Mouse (Mus musculus) neural tube, embryonic 13.5 days (tissue): ENCODE results near the gene Klrb1c. TPM values are rescaled to one million over a fixed set of nuclear protein-coding genes. Genes with fewer than 3 reads are reported as not detected.

Experiments
- ATAC-seq: fragments of 200-750 bp; cut with Nextera tagmentation; 2 replicates; pipeline ENCODE4 v1.8.0; 2017; ENCODE audit warnings: low read depth, mild to moderate bottlenecking, moderate TSS enrichment, moderate library complexity
- H3K27ac ChIP-seq: fragments of 300-500 bp; sonication (generic); replicated peaks from 2 replicates; pipeline ENCODE4 v1.5.1; 2015; ENCODE audit warnings: moderate library complexity, mild to moderate bottlenecking, inconsistent platforms
- H3K27me3 ChIP-seq: fragments of 300-500 bp; sonication (generic); 2 replicates; pipeline ENCODE4 v1.6.1; 2015; ENCODE audit warnings: mild to moderate bottlenecking, inconsistent platforms
- H3K36me3 ChIP-seq: fragments of 300-500 bp; sonication (generic); 2 replicates; pipeline ENCODE4 v1.6.1; 2015; ENCODE audit warnings: mild to moderate bottlenecking, inconsistent platforms
- H3K4me1 ChIP-seq: fragments of 300-500 bp; sonication (generic); replicated peaks from 2 replicates; pipeline ENCODE4 v1.6.1; 2015; ENCODE audit warnings: inconsistent platforms
- H3K4me2 ChIP-seq: fragments of 300-500 bp; sonication (generic); 2 replicates; pipeline ENCODE4 v1.6.1; 2015; ENCODE audit warnings: inconsistent platforms, mild to moderate bottlenecking, moderate library complexity
- H3K4me3 ChIP-seq: fragments of 300-500 bp; sonication (generic); 2 replicates; pipeline ENCODE4 v1.5.1; 2015; ENCODE audit warnings: mild to moderate bottlenecking, inconsistent platforms
- H3K9ac ChIP-seq: fragments of 300-500 bp; sonication (generic); 2 replicates; pipeline ENCODE4 v1.6.1; 2015; ENCODE audit warnings: moderate library complexity, mild to moderate bottlenecking, inconsistent platforms
- H3K9me3 ChIP-seq: fragments of 300-500 bp; sonication (generic); 2 replicates; pipeline ENCODE4 v1.6.1; 2016; ENCODE audit warnings: inconsistent platforms
- WGBS: fragments of 180-500 bp; shearing (Covaris S2); methylation state at CpG from one replicate; pipeline ENCODE4 v1.1.7; 2015; 5-methylcytosine and 5-hydroxymethylcytosine counted together
- polyA plus RNA-seq: library from polyadenylated mRNA; unstranded; fragments of >200 nt; fragmentation: Nextera tagmentation; extraction: Ambion mirVana; gene quantifications from 2 replicates; pipeline ENCODE4 v1.2.1, GENCODE M21; 2015

The Klrb1c gene
- polyA plus RNA-seq, 1 experiment from 2014 or later, result 0.10 TPM

DNA sequence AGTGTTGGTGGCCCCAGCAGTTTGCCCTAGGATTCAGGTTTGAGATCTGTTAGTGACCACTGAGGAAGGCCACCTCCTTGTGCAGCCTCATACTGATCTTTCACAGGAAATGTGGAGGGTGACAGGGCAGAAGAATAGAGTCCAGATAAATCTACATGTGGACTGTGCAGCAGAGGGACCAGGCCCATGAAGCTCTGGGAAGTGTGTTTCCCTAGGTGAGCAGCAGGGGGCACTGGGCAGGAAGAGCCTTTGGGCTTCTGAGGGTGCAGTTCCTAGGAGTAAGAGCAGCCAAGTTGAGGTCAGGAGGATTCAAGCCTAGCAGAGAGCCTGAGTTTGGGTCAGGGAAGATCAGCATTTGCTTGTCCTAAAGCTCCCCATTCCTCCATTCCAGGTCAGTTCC, 52.9 kb downstream of the Klrb1c start:
- Histone ChIP-seq H3K27ac (no peak overlapping the region), H3K36me3 (no peaks in the 10 kb centered on the region), H3K4me2 (no peak overlapping the region), H3K4me1 (0 out of 2 replicates have a peak, but pooled peaks cover 4% of the 10 kb centered on the region), H3K27me3 (no peaks in the 10 kb centered on the region), H3K9me3 (no peaks in the 10 kb centered on the region), H3K9ac (no peak overlapping the region), H3K4me3 (no peak overlapping the region)
- no peak for ATAC-seq

GRCm38 (mm10) chr6:128734896-128735295, 54.1 kb downstream of the Klrb1c start:
- Histone ChIP-seq H3K4me3 (no peak overlapping the region), H3K27me3 (no peaks in the 10 kb centered on the region), H3K9ac (no peak overlapping the region), H3K36me3 (no peaks in the 10 kb centered on the region), H3K9me3 (no peaks in the 10 kb centered on the region), H3K27ac (no peak overlapping the region), H3K4me1 (0 out of 2 replicates have a peak, but pooled peaks cover 4% of the 10 kb centered on the region), H3K4me2 (no peak overlapping the region)
- ATAC-seq, result no peak

DNA sequence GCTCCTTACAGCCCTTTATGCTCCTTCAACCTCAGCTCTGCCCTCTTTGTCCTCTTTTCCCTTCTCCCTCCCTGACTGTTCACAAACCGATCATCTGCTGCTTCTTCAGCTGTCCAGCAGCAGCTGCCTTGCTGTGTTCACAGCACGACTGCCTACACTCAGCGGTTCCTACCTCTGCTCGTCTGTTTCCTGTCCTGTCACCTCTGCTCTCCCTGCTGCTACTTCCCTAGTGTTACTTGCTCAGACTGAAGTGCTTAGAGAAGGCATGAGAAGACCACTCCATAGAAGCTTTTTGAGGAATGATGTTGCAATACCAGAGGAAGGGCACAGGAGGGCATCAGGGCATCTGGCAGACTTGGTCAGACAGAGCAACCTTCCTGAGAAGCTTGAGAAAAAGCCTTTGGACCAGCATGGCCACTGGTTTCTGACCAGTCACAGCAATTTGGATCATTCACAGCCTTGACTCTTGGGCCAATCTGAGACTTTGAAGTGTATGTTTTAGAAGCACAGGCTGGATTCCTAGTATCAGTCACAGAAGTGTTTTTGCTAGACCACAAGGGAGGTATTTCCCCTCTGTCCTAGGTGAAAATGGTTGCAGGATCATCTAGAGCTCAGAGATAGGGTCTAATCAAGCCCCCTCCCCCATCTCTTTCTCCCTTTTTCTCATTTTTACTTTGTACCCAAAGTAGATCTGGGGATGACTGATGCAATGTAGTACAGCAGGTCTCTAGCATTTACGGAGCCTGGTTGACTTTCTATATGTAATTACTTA, 54.9 kb downstream of the Klrb1c start:
- H3K4me3 ChIP-seq, result no peak overlapping the region
- no peaks in the 10 kb centered on the region for H3K36me3 ChIP-seq
- no peak overlapping the region for H3K4me2 ChIP-seq
- no peak overlapping the region for H3K27ac ChIP-seq
- H3K9me3 ChIP-seq, result no peaks in the 10 kb centered on the region
- no peak overlapping the region for H3K9ac ChIP-seq
- H3K4me1 ChIP-seq, result 0 out of 2 replicates have a peak, but pooled peaks cover 4% of the 10 kb centered on the region
- ATAC-seq, result no peak
- WGBS, result 60% methylated on average over 5 of the region's 5 CpGs
- no peaks in the 10 kb centered on the region for H3K27me3 ChIP-seq

DNA sequence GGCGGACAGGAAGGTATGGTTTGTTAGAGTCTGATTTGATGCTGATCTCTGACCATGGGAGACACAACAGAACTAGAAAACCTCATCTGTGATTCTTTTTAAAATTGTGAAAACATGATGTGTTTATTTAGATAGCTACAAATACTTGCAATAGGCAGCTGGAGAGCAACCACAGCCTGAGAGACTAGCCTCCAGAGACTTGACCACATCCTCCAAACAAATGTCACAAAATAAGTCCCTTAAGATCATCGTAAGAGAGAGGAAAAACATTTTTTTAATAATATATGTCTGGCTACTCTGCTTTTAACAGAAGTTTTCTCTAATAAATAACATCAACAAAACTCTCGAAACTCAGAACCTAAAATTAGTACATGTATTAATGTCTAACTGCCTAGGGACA, 57.0 kb downstream of the Klrb1c start:
- H3K27me3 ChIP-seq, result no peaks in the 10 kb centered on the region
- ATAC-seq, result no peak
- H3K4me2 ChIP-seq, result no peak overlapping the region
- H3K9me3 ChIP-seq, result no peaks in the 10 kb centered on the region
- no peak overlapping the region for H3K27ac ChIP-seq
- 0 out of 2 replicates have a peak, but pooled peaks cover 4% of the 10 kb centered on the region for H3K4me1 ChIP-seq
- no peaks in the 10 kb centered on the region for H3K36me3 ChIP-seq
- H3K4me3 ChIP-seq, result no peak overlapping the region
- H3K9ac ChIP-seq, result no peak overlapping the region
- WGBS, result 90% methylated on average over 3 of the region's 3 CpGs

Other genes with a start within 250 kb of the Klrb1c start
- 0.91 and 1.4 TPM in 2 replicates for gene A2ml1, start 207.6 kb downstream of the Klrb1c start, polyA plus RNA-seq
- gene Klrb1a, start 165.7 kb downstream of the Klrb1c start, polyA plus RNA-seq, result not detected in 2 replicates
- gene Clec2h, start 126.8 kb downstream of the Klrb1c start, polyA plus RNA-seq, result not detected in 2 replicates
- 0.63 TPM in 1 of 2 replicates, not detected in the other for gene Klrb1, start 66.2 kb downstream of the Klrb1c start, polyA plus RNA-seq
- gene Gm44511, start 37.1 kb upstream of the Klrb1c start, polyA plus RNA-seq, result not detected in 2 replicates
- not detected in 2 replicates for gene Klrb1b, start 37.1 kb upstream of the Klrb1c start, polyA plus RNA-seq
- gene Clec2i, start 98.4 kb upstream of the Klrb1c start, polyA plus RNA-seq, result not detected in 2 replicates
- gene BC035044, start 101.9 kb upstream of the Klrb1c start, polyA plus RNA-seq, result 0.62 and 0.68 TPM in 2 replicates
- gene Clec2g, start 145.2 kb upstream of the Klrb1c start, polyA plus RNA-seq, result not detected in 2 replicates